Mouse (Mus musculus): Measurements from ENCODE around the gene A430005L14Rik. TPM values are rescaled to one million over a fixed set of nuclear protein-coding genes. Genes with fewer than 3 reads are reported as not detected.
"Not testable (repeated sequence)": the region's sequence is repeated elsewhere in the genome, so short reads cannot be mapped to it uniquely, and the experiment has no call there.

Gene A430005L14Rik
- total RNA-seq (2021) = 10 to 100 TPM; 15.4 to 16.9 TPM
- long read RNA-seq, experiment 1, transcript A430005L14Rik-201 (4 exons, 1,098 nt) = major isoform, 5 of 7 reads
- long read RNA-seq, experiment 1, partial matches to known transcripts = 0 of 7 reads
- long read RNA-seq, experiment 1, other reads (novel, unspliced or antisense) = 0 of 7 reads
- long read RNA-seq, experiment 2, transcript A430005L14Rik-207 (4 exons, 940 nt) = minor isoform, 5 of 39 reads
- long read RNA-seq, experiment 2, transcript A430005L14Rik-201 (4 exons, 1,098 nt) = major isoform, 29 of 39 reads
- long read RNA-seq, experiment 2, partial matches to known transcripts = 2 of 39 reads
- long read RNA-seq, experiment 2, other reads (novel, unspliced or antisense) = 2 of 39 reads

DNA sequence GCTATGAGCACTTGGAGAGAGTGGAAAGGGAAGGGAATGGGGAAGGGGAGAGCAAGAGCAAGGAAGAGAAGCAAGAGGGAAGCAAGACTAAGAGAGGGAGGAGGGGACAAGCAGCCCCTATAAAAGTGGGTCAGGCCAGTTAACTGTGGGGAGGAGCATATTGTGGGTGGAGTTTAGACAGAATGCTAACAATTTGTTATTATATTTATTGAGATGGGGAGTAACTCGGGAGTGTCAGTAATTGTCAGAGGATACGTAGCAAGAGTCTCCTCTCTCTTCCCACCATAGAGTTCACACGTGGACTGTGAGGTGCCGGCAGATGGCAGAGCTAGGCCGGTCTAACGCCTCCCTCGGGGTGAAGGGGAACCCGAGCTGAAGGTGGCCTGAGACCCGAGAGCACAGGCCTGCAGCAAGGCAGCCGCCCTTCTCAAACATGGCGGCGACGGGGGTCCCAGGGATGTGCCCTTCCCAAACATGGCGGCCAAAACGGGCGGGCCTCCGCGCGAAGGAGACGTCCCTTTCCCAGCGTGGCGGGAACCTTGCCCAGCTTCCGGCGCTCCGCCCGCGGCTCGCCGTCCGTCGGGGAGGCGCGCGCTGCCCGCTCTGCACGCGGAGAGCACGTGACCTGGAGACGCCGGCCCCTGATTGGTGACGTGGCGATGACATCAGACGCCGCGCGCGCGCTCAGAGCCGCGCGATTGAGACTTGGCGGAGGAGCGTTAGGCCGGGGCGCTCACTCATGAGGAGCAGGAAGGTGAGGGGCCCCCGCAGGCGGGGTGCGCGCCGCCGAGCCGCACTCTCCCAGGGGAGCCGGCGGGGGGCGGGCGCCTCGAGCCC lies at the start of gene A430005L14Rik:
A430005L14Rik (plus strand) TSS at position 669 of the 837 bp plus-strand sequence.
- DNase-seq (ENCODE audit: low spot score in 2 of 2) = peak; percentile 96

- DNase-seq (ENCODE audit: low spot score in 2 of 2) = peak in 1 of 2 experiments; percentile 7
These were observed 49.5 kb upstream of the A430005L14Rik start for GRCm38 (mm10) chr4:153907573-153907972.

DNA sequence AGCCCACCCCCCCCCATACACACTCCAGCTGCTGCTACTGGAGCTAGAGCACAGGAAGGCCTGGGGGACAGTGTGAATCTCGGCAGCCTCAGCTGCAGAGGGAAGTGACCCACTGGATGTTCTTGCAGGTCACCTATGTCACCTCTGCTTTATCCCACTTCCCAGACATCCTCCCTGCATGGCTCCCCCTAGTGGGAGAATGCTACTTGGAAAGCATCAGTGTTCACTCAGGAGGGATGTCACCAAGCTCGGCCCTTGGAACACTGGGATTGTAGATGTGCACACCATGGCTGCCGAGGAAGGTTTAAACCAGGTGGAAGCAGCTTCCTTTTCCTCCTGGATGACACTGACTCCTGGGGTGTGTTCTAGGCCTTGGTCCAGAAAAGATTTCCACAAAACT lies 43.4 kb upstream of the A430005L14Rik start:
- no peak for DNase-seq (ENCODE audit: low spot score in 2 of 2)

DNA sequence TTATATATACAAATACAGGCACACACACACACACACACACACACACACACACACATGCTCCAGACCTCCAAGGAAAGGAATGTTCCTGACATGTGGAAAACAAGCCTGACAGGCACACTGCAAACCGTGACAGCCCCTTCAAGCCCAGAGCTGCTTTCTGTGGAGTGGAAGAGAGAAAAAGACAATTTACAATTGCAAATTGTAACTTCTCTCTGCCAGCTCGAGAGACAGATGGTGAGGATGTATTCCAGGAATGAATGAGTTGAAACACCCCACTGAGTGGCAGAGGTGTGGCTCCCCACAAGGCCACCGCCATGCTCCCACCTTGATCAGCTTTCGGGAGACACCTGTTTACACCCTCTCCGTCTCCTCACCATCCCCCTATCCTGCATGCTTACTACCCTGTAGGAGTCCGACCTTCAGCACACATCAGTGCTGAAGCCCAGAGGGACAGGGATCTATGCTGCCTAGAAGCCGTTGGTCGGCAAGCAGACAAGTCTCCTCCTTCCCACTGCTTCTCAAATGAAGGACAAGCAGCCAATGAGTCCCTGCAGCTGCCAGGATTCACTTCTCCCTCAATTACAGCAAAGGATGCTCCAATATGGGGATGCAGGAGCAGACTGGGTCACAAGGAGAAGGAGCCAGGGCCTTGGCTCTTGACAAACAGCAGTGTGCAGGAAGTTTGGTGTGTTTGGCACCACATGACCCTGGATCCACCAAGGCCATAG lies 39.1 kb upstream of the A430005L14Rik start:
- DNase-seq (ENCODE audit: low spot score in 2 of 2) = no peak

DNA sequence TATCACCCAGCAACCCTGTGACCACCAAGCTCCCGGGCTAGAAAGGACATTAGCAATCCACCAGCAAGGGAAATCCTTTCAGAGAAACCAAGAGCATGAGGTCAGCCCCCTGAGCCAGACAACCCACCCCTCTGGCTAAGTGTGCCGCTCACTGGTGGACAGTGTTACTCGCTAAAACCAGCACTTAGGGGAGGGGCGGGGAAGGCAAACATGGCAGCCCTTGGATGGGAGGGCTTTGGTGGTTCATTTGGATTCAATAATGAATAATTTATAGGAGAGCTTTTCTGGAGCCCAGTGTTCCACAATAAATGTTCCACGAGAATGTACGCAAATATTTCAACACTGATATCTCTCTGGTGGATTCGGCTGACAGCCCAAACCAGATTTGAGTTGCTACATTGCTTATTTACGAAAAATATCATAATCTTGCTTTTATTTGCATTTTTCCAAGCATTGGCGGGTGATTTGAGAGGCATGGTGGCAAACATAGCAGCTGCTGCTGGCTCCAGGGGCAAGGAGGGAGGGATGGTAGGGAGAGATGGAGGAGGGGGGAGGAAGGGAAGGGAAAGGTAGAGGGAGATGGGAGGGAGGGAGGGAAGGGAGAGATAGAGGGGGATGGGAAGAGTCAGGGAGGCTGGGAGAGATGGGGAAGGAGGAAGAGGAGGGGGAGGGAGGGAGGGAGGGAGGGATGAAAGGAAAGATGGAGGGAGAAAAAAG lies 36.4 kb upstream of the A430005L14Rik start:
- no peak for DNase-seq (ENCODE audit: low spot score in 2 of 2)

DNA sequence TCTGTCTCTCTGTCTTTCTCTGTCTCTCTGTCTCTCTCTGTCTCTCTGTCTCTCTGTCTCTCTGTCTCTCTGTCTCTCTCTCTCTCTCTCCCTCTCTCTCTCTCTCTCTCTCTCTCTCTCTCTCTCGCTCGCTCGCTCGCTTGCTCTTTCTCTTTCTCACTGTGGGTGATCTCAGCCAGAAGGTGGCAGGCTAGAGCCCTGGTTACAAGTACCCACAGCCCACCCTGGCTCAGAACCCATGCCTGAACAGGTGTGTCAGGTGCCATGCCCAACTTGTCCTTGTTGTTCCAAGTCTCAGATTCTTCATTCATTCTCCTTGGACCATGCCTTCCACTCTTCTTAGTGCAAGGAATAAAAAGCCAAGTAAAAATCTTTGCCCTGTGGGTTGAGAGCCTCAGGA lies 34.9 kb upstream of the A430005L14Rik start:
- not testable (repeated sequence) for DNase-seq (ENCODE audit: low spot score in 2 of 2)

DNA sequence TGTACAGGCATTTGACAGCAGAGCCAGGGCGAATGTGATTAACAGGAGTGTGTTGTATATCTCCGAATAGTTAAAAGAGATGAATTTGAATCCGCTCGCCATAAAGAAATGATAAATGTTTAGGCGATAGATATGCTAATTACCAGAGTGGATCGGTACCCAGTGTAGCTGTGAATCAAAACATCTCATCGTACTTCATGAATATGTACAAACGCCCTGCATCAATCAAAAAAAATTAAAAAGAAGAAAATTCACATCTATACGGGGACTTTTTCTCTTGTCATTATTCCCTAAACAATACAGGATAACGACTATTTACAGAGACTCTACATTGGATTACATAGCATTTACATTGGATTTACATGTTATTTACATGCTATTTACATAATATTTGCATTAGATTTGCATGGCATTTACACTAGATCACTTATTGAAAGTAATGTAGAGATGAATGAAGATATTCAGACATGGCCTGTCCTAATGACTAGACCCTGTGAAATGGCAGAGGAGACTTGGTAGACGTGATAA lies 28.2 kb upstream of the A430005L14Rik start:
- no peak for DNase-seq (ENCODE audit: low spot score in 2 of 2)

- no peak for DNase-seq (ENCODE audit: low spot score in 2 of 2)
These were observed 27.6 kb upstream of the A430005L14Rik start for GRCm38 (mm10) chr4:153929425-153929824.

- no peak for DNase-seq (ENCODE audit: low spot score in 2 of 2)
These were observed 27.1 kb upstream of the A430005L14Rik start for GRCm38 (mm10) chr4:153929921-153930320.

GRCm38 (mm10) chr4:153943243-153943642 lies 13.8 kb upstream of the A430005L14Rik start:
- no peak for DNase-seq (ENCODE audit: low spot score in 2 of 2)

- DNase-seq (ENCODE audit: low spot score in 2 of 2) = no peak
These were observed 12.8 kb upstream of the A430005L14Rik start for GRCm38 (mm10) chr4:153944261-153944660.

- no peak for DNase-seq (ENCODE audit: low spot score in 2 of 2)
These were observed 11.3 kb upstream of the A430005L14Rik start for GRCm38 (mm10) chr4:153945741-153946140.

DNA sequence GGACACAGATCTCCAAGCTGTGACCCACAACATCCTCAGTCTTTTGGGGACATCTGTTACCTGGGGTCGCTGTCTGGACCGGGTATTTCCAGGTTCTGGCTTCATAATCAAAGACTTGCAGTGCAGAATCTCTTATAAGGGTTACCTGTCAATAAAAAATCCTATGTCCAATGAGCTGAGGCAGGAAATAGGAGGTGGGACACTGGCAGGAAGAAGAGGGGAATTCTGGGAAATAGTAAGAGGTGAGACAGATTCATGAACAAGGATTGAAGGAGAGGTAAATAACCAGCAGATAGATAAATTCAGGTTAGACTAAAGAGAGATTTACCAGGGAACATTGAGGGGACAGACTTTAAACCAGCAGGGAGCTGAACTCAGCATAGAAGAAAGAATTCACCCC lies 6.7 kb upstream of the A430005L14Rik start:
- no peak for DNase-seq (ENCODE audit: low spot score in 2 of 2)

DNA sequence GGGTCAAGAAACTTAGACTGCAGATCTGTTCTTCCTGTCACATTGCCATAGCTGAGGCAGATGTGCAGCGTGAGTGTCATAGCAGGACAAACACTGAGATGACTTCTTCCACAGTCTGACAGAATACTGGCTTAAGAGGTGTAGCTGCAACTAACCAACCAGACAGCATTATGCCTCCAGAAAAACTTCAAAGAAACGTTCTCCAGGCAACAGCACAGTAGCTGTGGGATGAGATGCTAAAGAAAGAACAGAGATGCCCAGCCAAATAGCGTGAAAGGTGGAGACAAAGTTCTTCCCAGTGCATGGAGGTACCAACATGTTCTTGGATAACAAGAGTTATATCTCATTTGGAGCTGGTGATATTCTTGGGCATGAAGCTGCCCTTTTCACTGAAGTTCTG lies 5.9 kb upstream of the A430005L14Rik start:
- DNase-seq (ENCODE audit: low spot score in 2 of 2) = no peak

- no peak for DNase-seq (ENCODE audit: low spot score in 2 of 2)
These were observed 5.3 kb upstream of the A430005L14Rik start for GRCm38 (mm10) chr4:153951692-153952091.

DNA sequence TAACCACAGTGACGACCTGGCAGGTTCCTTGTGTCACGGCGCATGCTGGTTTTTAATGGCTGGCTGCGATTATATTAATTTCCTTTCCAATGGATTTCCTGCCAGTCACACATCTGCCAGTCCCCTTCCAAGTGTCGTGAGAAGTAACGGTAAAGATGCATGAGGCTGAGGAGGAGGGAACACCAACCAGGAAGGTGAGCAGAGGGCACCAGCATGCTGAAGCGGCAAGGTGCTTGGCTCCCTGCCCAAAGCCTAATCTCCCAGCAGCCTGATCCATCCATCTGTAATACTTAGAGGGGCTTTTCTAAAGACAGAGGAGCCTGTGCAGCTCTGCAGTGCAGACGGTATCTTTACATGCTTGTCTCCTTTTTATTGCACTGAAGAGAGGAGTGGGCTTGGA lies 1.4 kb upstream of the A430005L14Rik start:
- DNase-seq (ENCODE audit: low spot score in 2 of 2) = no peak

DNA sequence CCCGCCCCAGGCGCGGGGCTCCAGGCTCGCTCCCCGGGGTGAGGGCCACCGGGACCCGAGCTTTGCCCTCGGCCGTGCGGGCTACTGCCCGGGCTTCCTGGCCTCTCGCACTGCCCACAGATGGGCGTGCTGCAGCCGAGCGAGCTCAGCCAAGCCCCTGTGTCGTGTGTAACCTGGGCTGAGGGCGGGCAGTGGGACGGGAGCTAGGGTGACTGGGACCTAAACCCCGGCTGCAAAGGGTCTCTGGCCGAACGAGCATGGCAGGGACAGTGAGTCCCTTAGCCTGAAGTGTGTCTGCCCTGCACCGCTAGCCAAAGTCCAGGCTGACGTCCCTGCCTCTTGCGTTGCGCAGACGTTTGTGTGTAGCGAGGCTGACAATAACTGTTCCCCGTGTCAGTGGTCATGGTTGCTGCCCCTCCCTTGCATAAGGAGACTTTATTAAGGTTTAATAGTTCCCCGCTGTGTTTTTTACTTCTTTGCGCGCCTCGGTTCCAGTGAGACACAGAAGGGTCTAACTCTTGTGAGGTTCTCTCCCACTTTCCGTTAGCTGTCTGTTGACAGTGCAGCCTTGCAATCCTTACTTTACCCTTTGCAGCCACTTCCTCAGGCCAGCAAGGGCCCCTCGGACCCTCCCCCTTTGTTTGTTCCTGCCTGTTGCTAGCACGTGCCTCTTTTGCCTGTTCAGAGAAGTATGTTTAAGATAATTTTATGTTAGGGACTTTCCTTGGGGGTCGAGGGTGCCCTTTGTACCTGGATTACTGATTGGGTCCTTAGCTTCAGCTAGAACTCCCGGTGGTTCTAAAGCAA lies 610 bp downstream of the A430005L14Rik start:
- DNase-seq (ENCODE audit: low spot score in 2 of 2) = peak in 1 of 2 experiments; percentile 36

GRCm38 (mm10) chr4:153962631-153963030 lies 5.6 kb downstream of the A430005L14Rik start:
- no peak for DNase-seq (ENCODE audit: low spot score in 2 of 2)

- no peak for DNase-seq (ENCODE audit: low spot score in 2 of 2)
These were observed 9.6 kb downstream of the A430005L14Rik start for GRCm38 (mm10) chr4:153966651-153967050.

DNA sequence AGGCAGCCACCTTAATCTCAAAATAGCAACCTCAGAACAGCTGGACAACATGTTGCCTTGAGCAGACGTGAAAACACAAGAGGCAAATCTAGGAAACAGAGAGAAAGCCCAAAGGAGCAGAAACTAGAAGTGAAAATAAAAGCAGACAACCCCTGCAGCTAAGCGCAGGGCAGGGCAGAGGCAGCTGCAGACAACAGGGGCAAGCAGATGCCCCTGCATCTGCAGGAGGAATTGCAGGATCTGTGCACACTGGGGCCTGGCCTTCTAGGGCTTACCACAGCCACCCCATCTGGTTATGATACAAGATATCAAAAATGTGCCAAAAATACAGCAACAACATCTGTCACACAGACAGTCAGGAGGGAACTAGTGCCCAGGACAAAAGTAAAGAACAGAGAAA lies 10.5 kb downstream of the A430005L14Rik start:
- DNase-seq (ENCODE audit: low spot score in 2 of 2) = no peak

All from adrenal gland, adult 18-20 months (tissue).